Comparison of ENCODE assay signal across 10 mouse cellular contexts in the genomic region with DNA sequence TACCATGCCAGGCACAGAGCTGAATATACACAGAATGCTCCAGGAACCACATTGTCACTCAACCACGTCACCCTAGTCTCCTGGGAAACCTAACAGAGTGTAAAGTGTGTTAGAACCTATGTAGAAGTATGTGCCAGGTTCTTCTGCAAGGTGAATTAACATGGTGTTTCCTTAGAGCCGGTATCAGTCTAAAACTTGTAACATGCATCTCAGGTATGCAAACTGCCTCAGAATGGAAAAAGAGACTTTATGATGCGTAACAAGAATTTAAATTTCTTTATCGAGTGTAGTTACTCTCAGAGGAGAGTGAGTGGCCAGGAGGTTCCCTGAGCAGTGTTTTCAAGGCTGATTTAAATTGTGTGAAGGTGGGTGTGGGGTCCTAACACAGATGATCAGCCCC.
DNase-seq lines count a peak whose midpoint lies in the region; ATAC-seq and TF ChIP-seq lines count a peak whose summit lies in the region.
"Had no signal": no experiment of that assay in that cellular context is flagged by ENCODE, and none has a peak within 500 bp of the region (broad histone marks: within the 10 kb centered on the region; RNA-seq: fewer than 3 reads in every experiment).

No protein-coding gene starts in this region.

- H3K4me1 ChIP-seq in forebrain, embryonic 12.5 days, result peaks cover 62% of the 10 kb centered on the region
- H3K4me1 ChIP-seq in intestine, embryonic 16.5 days (ENCODE audit: control insufficient read depth, insufficient read depth, low read length), result peaks cover 37% of the 10 kb centered on the region

- H3K4me3 ChIP-seq in layer of hippocampus, adult 2 months, result no peak overlapping the region
- no peak overlapping the region for H3K4me3 ChIP-seq in forebrain, embryonic 12.5 days (replicated peaks)
- no peak overlapping the region for H3K4me3 ChIP-seq in intestine, embryonic 16.5 days (ENCODE audit: low read length)
- no peak overlapping the region for H3K4me3 ChIP-seq in myocyte
- H3K4me3 ChIP-seq: megakaryocyte, embryonic 14.5 days had no signal

- H3K36me3 ChIP-seq in forebrain, embryonic 12.5 days (replicated peaks), result no peaks in the 10 kb centered on the region
- H3K36me3 ChIP-seq in intestine, embryonic 16.5 days (ENCODE audit: control insufficient read depth, insufficient read depth, low read length), result no peaks in the 10 kb centered on the region
- H3K36me3 ChIP-seq in myocyte (ENCODE audit: control insufficient read depth, insufficient read depth), result no peaks in the 10 kb centered on the region

- H3K4me2 ChIP-seq in forebrain, embryonic 12.5 days, result peak overlapping the region; percentile 52; the same call in 1 of the 2 replicates
- peak overlapping the region; percentile 44 for H3K4me2 ChIP-seq in intestine, embryonic 16.5 days (ENCODE audit: low read depth, low read length)
- peak overlapping the region; percentile 81 for H3K4me2 ChIP-seq in myocyte (ENCODE audit: low read depth)

- H3ac ChIP-seq in myocyte (ENCODE audit: control insufficient read depth, insufficient read length), result no peak overlapping the region

- H3K9me3 ChIP-seq in forebrain, embryonic 12.5 days, result no peaks in the 10 kb centered on the region
- H3K9me3 ChIP-seq in intestine, embryonic 16.5 days (ENCODE audit: control insufficient read depth, low read length), result no peaks in the 10 kb centered on the region
- H3K9me3 ChIP-seq: megakaryocyte, embryonic 14.5 days had no signal

- H3K9ac ChIP-seq in forebrain, embryonic 12.5 days, result no peak overlapping the region
- peak overlapping the region; percentile 32; the same call in 1 of the 2 replicates for H3K9ac ChIP-seq in intestine, embryonic 16.5 days (ENCODE audit: low read depth, low read length)

- H3K79me2 ChIP-seq in myocyte (ENCODE audit: control insufficient read depth, insufficient read depth), result peaks cover 85% of the 10 kb centered on the region

- no peak for TF ChIP-seq POLR2A in myocyte (IDR thresholded peaks at IDR 0.05; ENCODE audit: insufficient read length, low read depth)

- no peak for TF ChIP-seq CTCF in layer of hippocampus, adult 2 months (conservative IDR thresholded peaks at IDR 0.05)

- DNase-seq in layer of hippocampus, adult 2 months (ENCODE audit: low spot score in 2 of 2), result no peak
- no peak for DNase-seq in layer of hippocampus, postnatal 10 days (ENCODE audit: low spot score in 2 of 2)
- DNase-seq in spleen, postnatal 4 days (ENCODE audit: low spot score in 2 of 2), result no peak
- no peak for DNase-seq in left cerebral cortex, postnatal 25 days (ENCODE audit: low spot score in 2 of 2)
- DNase-seq: right cerebral cortex, postnatal 14 days had no signal

- intact Hi-C loops in left cerebral cortex, postnatal 25 days (cut with DNase I), result no loop called here

- peak overlapping the region; percentile 87; the same call in 1 of the 2 replicates for H3K27ac ChIP-seq in layer of hippocampus, adult 2 months
- peak overlapping the region; percentile 53; the same call in 1 of the 2 replicates for H3K27ac ChIP-seq in forebrain, embryonic 12.5 days
- H3K27ac ChIP-seq in intestine, embryonic 16.5 days (ENCODE audit: low read length), result peak overlapping the region; percentile 70

- WGBS in forebrain, embryonic 12.5 days, result 51% methylated on average over 4 of the region's 4 CpGs
- 62% methylated on average over 4 of the region's 4 CpGs for WGBS in intestine, embryonic 16.5 days

- H3K27me3 ChIP-seq in forebrain, embryonic 12.5 days, result peaks cover 3% of the 10 kb centered on the region; the same call in 1 of the 2 replicates
- no peaks in the 10 kb centered on the region for H3K27me3 ChIP-seq in intestine, embryonic 16.5 days (replicated peaks; ENCODE audit: control insufficient read depth, insufficient read depth, low read length)
- H3K27me3 ChIP-seq in myocyte (ENCODE audit: control insufficient read depth, insufficient read depth, insufficient read length), result no peaks in the 10 kb centered on the region
- H3K27me3 ChIP-seq: megakaryocyte, embryonic 14.5 days had no signal

- no peak for ATAC-seq in forebrain, embryonic 12.5 days (ENCODE audit: low FRiP score)
- ATAC-seq in intestine, embryonic 16.5 days, result no peak
- no peak for ATAC-seq in granulocyte monocyte progenitor cell, adult 5-6 weeks (replicated peaks; ENCODE audit: poor library complexity, severe bottlenecking)

TF ChIP-seq in myocyte, 11 proteins besides CTCF, POLR2A, EP300 and RAD21:
- TF ChIP-seq TCF3 (IDR thresholded peaks at IDR 0.05; ENCODE audit: insufficient read length, low read depth) (no peak), USF1 (IDR thresholded peaks at IDR 0.05; ENCODE audit: low read depth) (no peak), POLR2AphosphoS2 (IDR thresholded peaks at IDR 0.05; ENCODE audit: insufficient read length, low read depth) (no peak), TCF12 (IDR thresholded peaks at IDR 0.05; ENCODE audit: insufficient read depth, poor library complexity, severe bottlenecking) (no peak), SRF (IDR thresholded peaks at IDR 0.05; ENCODE audit: control insufficient read depth, insufficient read length, low read depth) (no peak)
